Mouse (Mus musculus) CH12.LX (cell line): ENCODE measurements around the gene Ggct. TPM values are rescaled to one million over a fixed set of nuclear protein-coding genes. Genes with fewer than 3 reads are reported as not detected.

Source experiments
- DNase-seq: peaks from one replicate; pipeline ENCODE4 v3.0.0-alpha.2; 2013; ENCODE audit errors: extremely low read depth
- H3K27ac ChIP-seq: 2 replicates; pipeline ENCODE4 v1.5.1; 2012; ENCODE audit warnings: low read depth, mild to moderate bottlenecking, control low read depth, moderate library complexity; ENCODE audit not compliant: insufficient read depth
- H3K27me3 ChIP-seq: replicated peaks from 2 replicates; pipeline ENCODE3; 2012; ENCODE audit warnings: inconsistent platforms
- H3K36me3 ChIP-seq, 2 experiments: replicated peaks in 1 of 2; 2 replicates each; pipeline versions ENCODE3 to v1.6.1; 2012; ENCODE audit warnings: inconsistent platforms in 1 of 2, low read length in 1 of 2, mild to moderate bottlenecking in 1 of 2, mixed read lengths in 1 of 2, moderate library complexity in 1 of 2; ENCODE audit not compliant: control insufficient read depth in 1 of 2, insufficient read depth in 1 of 2
- H3K4me1 ChIP-seq, 2 experiments: 2 replicates each; pipeline ENCODE4 v1.6.1; 2012; ENCODE audit warnings: inconsistent platforms in 1 of 2, moderate library complexity in 1 of 2; ENCODE audit not compliant: insufficient read depth in 2 of 2, control insufficient read depth in 1 of 2
- H3K4me2 ChIP-seq: 2 replicates; pipeline ENCODE4 v1.6.1; 2012; ENCODE audit warnings: low read depth, mild to moderate bottlenecking, control low read depth; ENCODE audit not compliant: poor library complexity, insufficient read depth, severe bottlenecking
- H3K4me3 ChIP-seq, 3 experiments: fragments of 150-350 bp in 1 of 3; sonication (generic) in 1 of 3; replicated peaks in 1 of 3; 2 replicates each; pipeline versions ENCODE3 to v1.5.1; 2011 to 2012; ENCODE audit warnings: low read depth in 2 of 3, low read length in 2 of 3, mild to moderate bottlenecking in 2 of 3, moderate library complexity in 2 of 3, control low read depth in 1 of 3, improper control_type of control experiment in 1 of 3, inconsistent platforms in 1 of 3, mixed read lengths in 1 of 3; ENCODE audit not compliant: poor library complexity in 1 of 3
- H3K79me2 ChIP-seq: replicated peaks from 2 replicates; pipeline ENCODE4 v1.6.1; 2012; ENCODE audit warnings: mild to moderate bottlenecking, moderate library complexity; ENCODE audit not compliant: control insufficient read depth, poor library complexity, insufficient read depth, severe bottlenecking; ENCODE audit errors: extremely low read depth
- H3K9ac ChIP-seq: 2 replicates; pipeline ENCODE4 v1.6.1; 2012; ENCODE audit warnings: low read depth, mild to moderate bottlenecking, control low read depth, moderate library complexity; ENCODE audit not compliant: insufficient read depth
- H3K9me3 ChIP-seq: replicated peaks from 2 replicates; pipeline ENCODE3; 2012; ENCODE audit warnings: low read length, inconsistent platforms, mixed read lengths
- BHLHE40 ChIP-seq: IDR thresholded peaks from 2 replicates; pipeline ENCODE4 v1.6.1; 2011; ENCODE audit warnings: mild to moderate bottlenecking, low read depth, low read length, improper control_type of control experiment
- CHD1 ChIP-seq: IDR thresholded peaks from 2 replicates; pipeline ENCODE4 v1.6.1; 2012; ENCODE audit warnings: low read depth, low read length, improper control_type of control experiment, inconsistent platforms
- CHD2 ChIP-seq: IDR thresholded peaks from 2 replicates; pipeline ENCODE4 v1.6.1; 2011; ENCODE audit warnings: low read length, improper control_type of control experiment
- E2F4 ChIP-seq: IDR thresholded peaks from 2 replicates; pipeline ENCODE4 v1.6.1; 2011; ENCODE audit warnings: low read depth, low read length, improper control_type of control experiment; ENCODE audit not compliant: insufficient replicate concordance
- EP300 ChIP-seq: IDR thresholded peaks from 2 replicates; pipeline ENCODE4 v1.6.1; 2011; ENCODE audit warnings: low read length, improper control_type of control experiment
- GABPA ChIP-seq: IDR thresholded peaks from 2 replicates; pipeline ENCODE4 v1.6.1; 2012; ENCODE audit warnings: low read depth, low read length, improper control_type of control experiment, inconsistent platforms; ENCODE audit not compliant: insufficient replicate concordance
- JUN ChIP-seq: IDR thresholded peaks from 2 replicates; pipeline ENCODE4 v1.6.1; 2011; ENCODE audit warnings: low read depth, mild to moderate bottlenecking, low read length, improper control_type of control experiment, moderate library complexity; ENCODE audit not compliant: insufficient read depth
- JUND ChIP-seq: conservative IDR thresholded peaks from 2 replicates; pipeline ENCODE4 v1.6.1; 2011; ENCODE audit warnings: low read depth, low read length, improper control_type of control experiment
- MAX ChIP-seq: IDR thresholded peaks from 2 replicates; pipeline ENCODE4 v1.6.1; 2011; ENCODE audit warnings: low read length, improper control_type of control experiment
- MXI1 ChIP-seq: IDR thresholded peaks from 2 replicates; pipeline ENCODE4 v1.6.1; 2011; ENCODE audit warnings: mild to moderate bottlenecking, low read depth, low read length, improper control_type of control experiment
- MYC ChIP-seq: IDR thresholded peaks from 2 replicates; pipeline ENCODE4 v1.6.1; 2011; ENCODE audit warnings: low read depth, mild to moderate bottlenecking, improper control_type of control experiment, low read length
- NELFE ChIP-seq: IDR thresholded peaks from 2 replicates; pipeline ENCODE4 v1.6.1; 2011; ENCODE audit warnings: low read depth, low read length, improper control_type of control experiment
- NRF1 ChIP-seq: IDR thresholded peaks from 2 replicates; pipeline ENCODE4 v1.6.1; 2014; ENCODE audit warnings: low read depth, mild to moderate bottlenecking, inconsistent platforms, low read length, improper control_type of control experiment, moderate library complexity
- PAX5 ChIP-seq: IDR thresholded peaks from 2 replicates; pipeline ENCODE4 v1.6.1; 2012; ENCODE audit warnings: low read length, inconsistent platforms, mixed read lengths
- POLR2AphosphoS2 ChIP-seq: IDR thresholded peaks from 2 replicates; pipeline ENCODE4 v1.6.1; 2011; ENCODE audit warnings: low read depth, low read length, improper control_type of control experiment
- RAD21 ChIP-seq: IDR thresholded peaks from 2 replicates; pipeline ENCODE4 v1.6.1; 2011; ENCODE audit warnings: low read depth, mild to moderate bottlenecking, low read length, improper control_type of control experiment, moderate library complexity
- RCOR1 ChIP-seq: conservative IDR thresholded peaks from 2 replicates; pipeline ENCODE4 v1.6.1; 2012; ENCODE audit warnings: low read depth, mild to moderate bottlenecking, inconsistent platforms, low read length, improper control_type of control experiment
- SMC3 ChIP-seq: IDR thresholded peaks from 2 replicates; pipeline ENCODE4 v1.6.1; 2011; ENCODE audit warnings: low read depth, low read length, improper control_type of control experiment
- TBP ChIP-seq: conservative IDR thresholded peaks from 2 replicates; pipeline ENCODE4 v1.6.1; 2011; ENCODE audit warnings: low read depth, low read length, improper control_type of control experiment
- TCF12 ChIP-seq: IDR thresholded peaks from 2 replicates; pipeline ENCODE4 v1.6.1; 2014; ENCODE audit warnings: low read depth, mild to moderate bottlenecking, inconsistent platforms, low read length, improper control_type of control experiment
- USF1 ChIP-seq: IDR thresholded peaks from 2 replicates; pipeline ENCODE4 v1.6.1; 2014; ENCODE audit warnings: low read depth, mild to moderate bottlenecking, inconsistent platforms, low read length, improper control_type of control experiment
- USF2 ChIP-seq: conservative IDR thresholded peaks from 2 replicates; pipeline ENCODE4 v1.6.1; 2011; ENCODE audit warnings: low read depth, low read length, improper control_type of control experiment
- ZC3H11A ChIP-seq: IDR thresholded peaks from 2 replicates; pipeline ENCODE4 v1.6.1; 2012; ENCODE audit warnings: low read depth, mild to moderate bottlenecking, inconsistent platforms, low read length, improper control_type of control experiment
- ZMIZ1 ChIP-seq: IDR thresholded peaks from 2 replicates; pipeline ENCODE4 v1.6.1; 2012; ENCODE audit warnings: low read depth, mild to moderate bottlenecking, inconsistent platforms, low read length, improper control_type of control experiment
- dilution Hi-C: fragments of 300-500 bp; cut with MboI; formaldehyde crosslinking; loops from 2 replicates; pipeline ENCODE4 v1.14.3; 2020; ENCODE audit warnings: low sequenced_read_pairs; ENCODE audit not compliant: extremely low pct_unique_long_range_greater_than_20kb, extremely low pct_ligation_motif_present
- in situ Hi-C: fragments of 300-500 bp; cut with MboI; formaldehyde crosslinking; loops from 3 replicates; pipeline ENCODE4 v1.14.3; 2019; ENCODE audit warnings: low sequenced_read_pairs, low pct_ligation_motif_present, low pct_unique_long_range_greater_than_20kb, mixed read lengths
- polyA plus RNA-seq: library from polyadenylated mRNA; unstranded; fragments of >175 nt; gene quantifications from 2 replicates; pipeline ENCODE4 v1.2.1, GENCODE M21; 2012; ENCODE audit warnings: low read depth; ENCODE audit not compliant: insufficient read length
- total RNA-seq, 2 experiments: library from RNA; depleted of rRNA; stranded (reverse); fragments of 300-350 nt in 1 of 2; fragments of >200 nt in 1 of 2; gene quantifications; 2 replicates each; pipeline ENCODE4 v1.2.3; 2012 to 2014

The Ggct gene
- total and polyA plus RNA-seq, 3 experiments, result 9.8 to 24.5 (median 12.7) TPM

- no peak for DNase-seq
- Histone ChIP-seq H3K36me3 (no peaks in the 10 kb centered on the region), H3K9ac (no peak overlapping the region), H3K27ac (no peak overlapping the region), H3K27me3 (no peaks in the 10 kb centered on the region), H3K79me2 (no peaks in the 10 kb centered on the region), H3K9me3 (no peaks in the 10 kb centered on the region), H3K4me3 (no peak overlapping the region), H3K4me2 (no peak overlapping the region), H3K4me1 (peaks cover 0 to 21% of the 10 kb centered on the region in 2 experiments; a peak in 2 of 4 replicates)
- TF ChIP-seq BHLHE40 (no peak), PAX5 (no peak), USF2 (no peak), MAX (no peak), JUN (no peak), SMC3 (no peak), MYC (no peak), RAD21 (no peak), EP300 (no peak), E2F4 (no peak), CHD1 (no peak), CHD2 (no peak), ZMIZ1 (no peak), GABPA (no peak), JUND (no peak), NRF1 (no peak)
- in situ Hi-C loops, result no loop called here
- dilution Hi-C loops, result no loop called here
Measured at GRCm38 (mm10) chr6:54933866-54934265, 58.9 kb downstream of the Ggct start.

GRCm38 (mm10) chr6:54933216-54933615 is 59.5 kb downstream of the Ggct start:
- Histone ChIP-seq H3K9ac (no peak overlapping the region), H3K36me3 (no peaks in the 10 kb centered on the region), H3K27ac (no peak overlapping the region), H3K9me3 (no peaks in the 10 kb centered on the region), H3K4me1 (peaks cover 3 to 21% of the 10 kb centered on the region in 2 experiments; a peak in 2 of 4 replicates), H3K79me2 (no peaks in the 10 kb centered on the region)
- dilution Hi-C loops, result no loop called here
- no peak for DNase-seq
- in situ Hi-C loops, result no loop called here
- TF ChIP-seq TCF12 (no peak), RAD21 (no peak), USF1 (no peak), EP300 (no peak), NRF1 (no peak), MXI1 (no peak), POLR2AphosphoS2 (no peak), ZC3H11A (no peak), BHLHE40 (no peak), PAX5 (no peak), CHD2 (no peak), NELFE (no peak), TBP (no peak), RCOR1 (no peak), MAX (no peak), E2F4 (no peak), ZMIZ1 (no peak), JUN (no peak), MYC (no peak), GABPA (no peak)
- TF ChIP-seq, all 38 proteins: peak for 0
- Histone ChIP-seq H3K27me3 (no peaks in the 10 kb centered on the region), H3K4me2 (no peak overlapping the region), H3K4me3 (no peak overlapping the region)
